Mouse (Mus musculus) lung, embryonic 16.5 days (tissue): ENCODE data around the gene Uqcr10. TPM values are rescaled to one million over a fixed set of nuclear protein-coding genes. Genes with fewer than 3 reads are reported as not detected.

Experiments
- ATAC-seq: fragments of 200-750 bp; cut with Nextera tagmentation; 2 replicates; pipeline ENCODE4 v1.8.0; 2017; ENCODE audit warnings: low read depth, mild to moderate bottlenecking, moderate library complexity
- H3K27ac ChIP-seq: fragments of 300-500 bp; sonication (generic); 2 replicates; pipeline ENCODE4 v1.5.1; 2014; ENCODE audit warnings: mild to moderate bottlenecking, control low read depth, low read length
- H3K27me3 ChIP-seq: fragments of 300-500 bp; sonication (generic); 2 replicates; pipeline ENCODE4 v1.6.1; 2014; ENCODE audit warnings: low read depth, low read length, mixed read lengths; ENCODE audit not compliant: control insufficient read depth, insufficient read depth
- H3K36me3 ChIP-seq: fragments of 300-500 bp; sonication (generic); 2 replicates; pipeline ENCODE4 v1.6.1; 2014; ENCODE audit warnings: low read length; ENCODE audit not compliant: control insufficient read depth, insufficient read depth
- H3K4me1 ChIP-seq: fragments of 300-500 bp; sonication (generic); replicated peaks from 2 replicates; pipeline ENCODE4 v1.6.1; 2014; ENCODE audit warnings: low read length, mixed read lengths; ENCODE audit not compliant: control insufficient read depth, insufficient read depth
- H3K4me2 ChIP-seq: fragments of 300-500 bp; sonication (generic); 2 replicates; pipeline ENCODE4 v1.6.1; 2014; ENCODE audit warnings: low read depth, low read length, control low read depth
- H3K4me3 ChIP-seq: fragments of 300-500 bp; sonication (generic); 2 replicates; pipeline ENCODE4 v1.5.1; 2014; ENCODE audit warnings: mild to moderate bottlenecking, low read length, control low read depth
- H3K9ac ChIP-seq: fragments of 300-500 bp; sonication (generic); 2 replicates; pipeline ENCODE4 v1.6.1; 2014; ENCODE audit warnings: low read length, control low read depth
- H3K9me3 ChIP-seq: fragments of 300-500 bp; sonication (generic); 2 replicates; pipeline ENCODE4 v1.6.1; 2016; ENCODE audit warnings: low read length; ENCODE audit not compliant: control insufficient read depth
- WGBS: fragments of 180-500 bp; shearing (Covaris S2); extraction: QIAGEN DNeasy Blood & Tissue Kit; methylation state at CpG from one replicate; pipeline ENCODE4 v1.1.7; 2014; 5-methylcytosine and 5-hydroxymethylcytosine counted together
- polyA plus RNA-seq: library from polyadenylated mRNA; unstranded; fragments of >200 nt; fragmentation: Nextera tagmentation; extraction: Ambion mirVana; gene quantifications from 2 replicates; pipeline ENCODE4 v1.2.1, GENCODE M21; 2015

Gene Uqcr10
- polyA plus RNA-seq, 1 experiment from 2014 or later = 806 TPM

- Histone ChIP-seq H3K27ac (no peak overlapping the region), H3K9me3 (no peaks in the 10 kb centered on the region), H3K4me1 (no peaks in the 10 kb centered on the region), H3K4me3 (no peak overlapping the region), H3K9ac (no peak overlapping the region), H3K4me2 (no peak overlapping the region), H3K27me3 (no peaks in the 10 kb centered on the region), H3K36me3 (peaks cover 20% of the 10 kb centered on the region; the same call in 1 of the 2 replicates)
- 74% methylated on average over 5 of the region's 5 CpGs for WGBS
- ATAC-seq = no peak
Measured at GRCm38 (mm10) chr11:4685510-4685909, 18.6 kb downstream of the Uqcr10 start.

- Histone ChIP-seq H3K9ac (no peak overlapping the region), H3K4me2 (no peak overlapping the region), H3K27ac (no peak overlapping the region), H3K4me3 (no peak overlapping the region), H3K27me3 (no peaks in the 10 kb centered on the region), H3K9me3 (no peaks in the 10 kb centered on the region), H3K36me3 (peaks cover 21% of the 10 kb centered on the region), H3K4me1 (no peaks in the 10 kb centered on the region)
- WGBS = 51% methylated on average over 4 of the region's 4 CpGs
- peak; percentile 3; the same call in 1 of the 2 replicates for ATAC-seq
Measured at GRCm38 (mm10) chr11:4685071-4685470, 19.1 kb downstream of the Uqcr10 start.

GRCm38 (mm10) chr11:4684186-4684585, 20.0 kb downstream of the Uqcr10 start:
- Histone ChIP-seq H3K9me3 (no peaks in the 10 kb centered on the region), H3K4me3 (no peak overlapping the region), H3K36me3 (peaks cover 28% of the 10 kb centered on the region), H3K27ac (no peak overlapping the region), H3K4me2 (no peak overlapping the region), H3K9ac (no peak overlapping the region), H3K4me1 (no peaks in the 10 kb centered on the region), H3K27me3 (no peaks in the 10 kb centered on the region)
- no peak for ATAC-seq
- 71% methylated on average over 6 of the region's 6 CpGs for WGBS

- H3K9ac ChIP-seq = no peak overlapping the region
- H3K4me3 ChIP-seq = no peak overlapping the region
- 75% methylated on average over 6 of the region's 6 CpGs for WGBS
- peaks cover 28% of the 10 kb centered on the region for H3K36me3 ChIP-seq
- H3K4me2 ChIP-seq = no peak overlapping the region
- no peaks in the 10 kb centered on the region for H3K4me1 ChIP-seq
- H3K9me3 ChIP-seq = no peaks in the 10 kb centered on the region
- no peak overlapping the region for H3K27ac ChIP-seq
- ATAC-seq = no peak
- no peaks in the 10 kb centered on the region for H3K27me3 ChIP-seq
Measured at GRCm38 (mm10) chr11:4683516-4683915, 20.6 kb downstream of the Uqcr10 start.

- H3K4me3 ChIP-seq = no peak overlapping the region
- no peaks in the 10 kb centered on the region for H3K27me3 ChIP-seq
- H3K9ac ChIP-seq = no peak overlapping the region
- H3K27ac ChIP-seq = no peak overlapping the region
- ATAC-seq = no peak
- 54% methylated on average over 3 of the region's 3 CpGs for WGBS
- peaks cover 32% of the 10 kb centered on the region for H3K36me3 ChIP-seq
- H3K9me3 ChIP-seq = no peaks in the 10 kb centered on the region
- H3K4me2 ChIP-seq = no peak overlapping the region
- no peaks in the 10 kb centered on the region for H3K4me1 ChIP-seq
Measured at GRCm38 (mm10) chr11:4680126-4680525, 24.0 kb downstream of the Uqcr10 start.

- no peak for ATAC-seq
- H3K27me3 ChIP-seq = no peaks in the 10 kb centered on the region
- H3K27ac ChIP-seq = no peak overlapping the region
- H3K9ac ChIP-seq = no peak overlapping the region
- no peak overlapping the region for H3K4me3 ChIP-seq
- H3K4me1 ChIP-seq = 0 out of 2 replicates have a peak, but pooled peaks cover 2% of the 10 kb centered on the region
- peaks cover 31% of the 10 kb centered on the region for H3K36me3 ChIP-seq
- no peak overlapping the region for H3K4me2 ChIP-seq
- 86% methylated on average over 12 of the region's 12 CpGs for WGBS
- H3K9me3 ChIP-seq = no peaks in the 10 kb centered on the region
Measured at GRCm38 (mm10) chr11:4679441-4679832, 24.7 kb downstream of the Uqcr10 start.

GRCm38 (mm10) chr11:4678700-4679440, 25.3 kb downstream of the Uqcr10 start:
- Histone ChIP-seq H3K27me3 (no peaks in the 10 kb centered on the region), H3K4me3 (no peak overlapping the region), H3K9me3 (no peaks in the 10 kb centered on the region), H3K4me1 (peaks cover 5% of the 10 kb centered on the region; the same call in 1 of the 2 replicates), H3K4me2 (no peak overlapping the region), H3K27ac (no peak overlapping the region), H3K36me3 (peaks cover 28% of the 10 kb centered on the region), H3K9ac (no peak overlapping the region)
- ATAC-seq = no peak
- 71% methylated on average over 12 of the region's 13 CpGs for WGBS

GRCm38 (mm10) chr11:4677250-4677872, 26.8 kb downstream of the Uqcr10 start:
- no peaks in the 10 kb centered on the region for H3K9me3 ChIP-seq
- H3K4me1 ChIP-seq = peaks cover 5% of the 10 kb centered on the region; the same call in 1 of the 2 replicates
- no peak overlapping the region for H3K4me3 ChIP-seq
- H3K9ac ChIP-seq = no peak overlapping the region
- peaks cover 26% of the 10 kb centered on the region for H3K36me3 ChIP-seq
- no peak overlapping the region for H3K4me2 ChIP-seq
- H3K27ac ChIP-seq = no peak overlapping the region
- 78% methylated on average over 7 of the region's 7 CpGs for WGBS
- no peaks in the 10 kb centered on the region for H3K27me3 ChIP-seq
- no peak for ATAC-seq

GRCm38 (mm10) chr11:4675693-4676092, 28.4 kb downstream of the Uqcr10 start:
- Histone ChIP-seq H3K27ac (no peak overlapping the region), H3K4me2 (no peak overlapping the region), H3K4me1 (peaks cover 5% of the 10 kb centered on the region; the same call in 1 of the 2 replicates), H3K27me3 (no peaks in the 10 kb centered on the region), H3K9me3 (no peaks in the 10 kb centered on the region), H3K9ac (no peak overlapping the region), H3K36me3 (peaks cover 16% of the 10 kb centered on the region), H3K4me3 (no peak overlapping the region)
- no peak for ATAC-seq
- WGBS = 78% methylated on average over 6 of the region's 6 CpGs
